Mouse (Mus musculus) neural tube, embryonic 13.5 days (tissue): ENCODE results near the gene Olfr524. TPM values are rescaled to one million over a fixed set of nuclear protein-coding genes. Genes with fewer than 3 reads are reported as not detected.

Experiments used
- ATAC-seq: fragments of 200-750 bp; cut with Nextera tagmentation; 2 replicates; pipeline ENCODE4 v1.8.0; 2017; ENCODE audit warnings: low read depth, mild to moderate bottlenecking, moderate TSS enrichment, moderate library complexity
- H3K27ac ChIP-seq: fragments of 300-500 bp; sonication (generic); replicated peaks from 2 replicates; pipeline ENCODE4 v1.5.1; 2015; ENCODE audit warnings: moderate library complexity, mild to moderate bottlenecking, inconsistent platforms
- H3K27me3 ChIP-seq: fragments of 300-500 bp; sonication (generic); 2 replicates; pipeline ENCODE4 v1.6.1; 2015; ENCODE audit warnings: mild to moderate bottlenecking, inconsistent platforms
- H3K36me3 ChIP-seq: fragments of 300-500 bp; sonication (generic); 2 replicates; pipeline ENCODE4 v1.6.1; 2015; ENCODE audit warnings: mild to moderate bottlenecking, inconsistent platforms
- H3K4me1 ChIP-seq: fragments of 300-500 bp; sonication (generic); replicated peaks from 2 replicates; pipeline ENCODE4 v1.6.1; 2015; ENCODE audit warnings: inconsistent platforms
- H3K4me2 ChIP-seq: fragments of 300-500 bp; sonication (generic); 2 replicates; pipeline ENCODE4 v1.6.1; 2015; ENCODE audit warnings: inconsistent platforms, mild to moderate bottlenecking, moderate library complexity
- H3K4me3 ChIP-seq: fragments of 300-500 bp; sonication (generic); 2 replicates; pipeline ENCODE4 v1.5.1; 2015; ENCODE audit warnings: mild to moderate bottlenecking, inconsistent platforms
- H3K9ac ChIP-seq: fragments of 300-500 bp; sonication (generic); 2 replicates; pipeline ENCODE4 v1.6.1; 2015; ENCODE audit warnings: moderate library complexity, mild to moderate bottlenecking, inconsistent platforms
- H3K9me3 ChIP-seq: fragments of 300-500 bp; sonication (generic); 2 replicates; pipeline ENCODE4 v1.6.1; 2016; ENCODE audit warnings: inconsistent platforms
- WGBS: fragments of 180-500 bp; shearing (Covaris S2); methylation state at CpG from one replicate; pipeline ENCODE4 v1.1.7; 2015; 5-methylcytosine and 5-hydroxymethylcytosine counted together
- polyA plus RNA-seq: library from polyadenylated mRNA; unstranded; fragments of >200 nt; fragmentation: Nextera tagmentation; extraction: Ambion mirVana; gene quantifications from 2 replicates; pipeline ENCODE4 v1.2.1, GENCODE M21; 2015

Olfr524 gene
- polyA plus RNA-seq, 1 experiment from 2014 or later: not detected

GRCm38 (mm10) chr7:140206904-140207303 lies 1.1 kb upstream of the Olfr524 start:
- no peak overlapping the region for H3K9ac ChIP-seq
- no peak overlapping the region for H3K27ac ChIP-seq
- H3K4me1 ChIP-seq: no peaks in the 10 kb centered on the region
- H3K36me3 ChIP-seq: no peaks in the 10 kb centered on the region
- no peak overlapping the region for H3K4me3 ChIP-seq
- no peak overlapping the region for H3K4me2 ChIP-seq
- ATAC-seq: no peak
- H3K9me3 ChIP-seq: no peaks in the 10 kb centered on the region
- WGBS: 92% methylated on average over 3 of the region's 3 CpGs
- H3K27me3 ChIP-seq: no peaks in the 10 kb centered on the region

GRCm38 (mm10) chr7:140201090-140201489 lies 4.7 kb downstream of the Olfr524 start:
- no peak overlapping the region for H3K4me2 ChIP-seq
- H3K27ac ChIP-seq: no peak overlapping the region
- no peaks in the 10 kb centered on the region for H3K4me1 ChIP-seq
- no peaks in the 10 kb centered on the region for H3K36me3 ChIP-seq
- WGBS: 90% methylated on average over 4 of the region's 4 CpGs
- ATAC-seq: no peak
- H3K9ac ChIP-seq: no peak overlapping the region
- no peaks in the 10 kb centered on the region for H3K27me3 ChIP-seq
- H3K9me3 ChIP-seq: no peaks in the 10 kb centered on the region
- H3K4me3 ChIP-seq: no peak overlapping the region

- Histone ChIP-seq H3K4me1 (no peaks in the 10 kb centered on the region), H3K27ac (no peak overlapping the region), H3K4me2 (no peak overlapping the region), H3K36me3 (no peaks in the 10 kb centered on the region), H3K9ac (no peak overlapping the region), H3K9me3 (no peaks in the 10 kb centered on the region), H3K27me3 (no peaks in the 10 kb centered on the region), H3K4me3 (no peak overlapping the region)
- no peak for ATAC-seq
- WGBS: 82% methylated on average over 8 of the region's 8 CpGs
Measured at GRCm38 (mm10) chr7:140196002-140196401, 9.8 kb downstream of the Olfr524 start.

- H3K27me3 ChIP-seq: no peaks in the 10 kb centered on the region
- H3K36me3 ChIP-seq: no peaks in the 10 kb centered on the region
- no peaks in the 10 kb centered on the region for H3K4me1 ChIP-seq
- H3K9me3 ChIP-seq: no peaks in the 10 kb centered on the region
- H3K4me3 ChIP-seq: no peak overlapping the region
- WGBS: 95% methylated on average over 4 of the region's 4 CpGs
- H3K4me2 ChIP-seq: no peak overlapping the region
- H3K9ac ChIP-seq: no peak overlapping the region
- ATAC-seq: no peak
- H3K27ac ChIP-seq: no peak overlapping the region
Measured at GRCm38 (mm10) chr7:140194031-140194430, 11.7 kb downstream of the Olfr524 start.

GRCm38 (mm10) chr7:140192851-140193250 lies 12.9 kb downstream of the Olfr524 start:
- H3K9me3 ChIP-seq: no peaks in the 10 kb centered on the region
- 79% methylated on average over 2 of the region's 2 CpGs for WGBS
- no peak overlapping the region for H3K4me2 ChIP-seq
- H3K4me1 ChIP-seq: no peaks in the 10 kb centered on the region
- no peak overlapping the region for H3K4me3 ChIP-seq
- H3K9ac ChIP-seq: no peak overlapping the region
- H3K27me3 ChIP-seq: no peaks in the 10 kb centered on the region
- ATAC-seq: no peak
- no peak overlapping the region for H3K27ac ChIP-seq
- H3K36me3 ChIP-seq: no peaks in the 10 kb centered on the region

- no peak overlapping the region for H3K9ac ChIP-seq
- no peaks in the 10 kb centered on the region for H3K4me1 ChIP-seq
- H3K36me3 ChIP-seq: no peaks in the 10 kb centered on the region
- no peak for ATAC-seq
- no peak overlapping the region for H3K4me2 ChIP-seq
- H3K4me3 ChIP-seq: no peak overlapping the region
- 65% methylated on average over 2 of the region's 2 CpGs for WGBS
- no peak overlapping the region for H3K27ac ChIP-seq
- H3K9me3 ChIP-seq: no peaks in the 10 kb centered on the region
- no peaks in the 10 kb centered on the region for H3K27me3 ChIP-seq
Measured at GRCm38 (mm10) chr7:140192445-140192844, 13.3 kb downstream of the Olfr524 start.

GRCm38 (mm10) chr7:140190435-140190834 lies 15.3 kb downstream of the Olfr524 start:
- Histone ChIP-seq H3K4me1 (no peaks in the 10 kb centered on the region), H3K9me3 (no peaks in the 10 kb centered on the region), H3K27me3 (no peaks in the 10 kb centered on the region), H3K9ac (no peak overlapping the region), H3K4me3 (no peak overlapping the region), H3K4me2 (no peak overlapping the region), H3K36me3 (no peaks in the 10 kb centered on the region), H3K27ac (no peak overlapping the region)
- 83% methylated on average over 1 of the region's 1 CpGs for WGBS
- ATAC-seq: no peak

GRCm38 (mm10) chr7:140188391-140189328 lies 17.1 kb downstream of the Olfr524 start:
- Histone ChIP-seq H3K4me2 (no peak overlapping the region), H3K27ac (no peak overlapping the region), H3K36me3 (no peaks in the 10 kb centered on the region), H3K9ac (no peak overlapping the region), H3K27me3 (no peaks in the 10 kb centered on the region), H3K9me3 (no peaks in the 10 kb centered on the region), H3K4me3 (no peak overlapping the region), H3K4me1 (no peaks in the 10 kb centered on the region)
- 59% methylated on average over 4 of the region's 4 CpGs for WGBS
- no peak for ATAC-seq

- 82% methylated on average over 7 of the region's 7 CpGs for WGBS
- no peak overlapping the region for H3K27ac ChIP-seq
- H3K9ac ChIP-seq: no peak overlapping the region
- H3K9me3 ChIP-seq: no peaks in the 10 kb centered on the region
- no peaks in the 10 kb centered on the region for H3K4me1 ChIP-seq
- no peak overlapping the region for H3K4me3 ChIP-seq
- no peak overlapping the region for H3K4me2 ChIP-seq
- H3K36me3 ChIP-seq: no peaks in the 10 kb centered on the region
- ATAC-seq: no peak
- H3K27me3 ChIP-seq: no peaks in the 10 kb centered on the region
Measured at GRCm38 (mm10) chr7:140187721-140188390, 17.9 kb downstream of the Olfr524 start.

GRCm38 (mm10) chr7:140186646-140187620 lies 18.8 kb downstream of the Olfr524 start:
- no peak for ATAC-seq
- Histone ChIP-seq H3K9me3 (no peaks in the 10 kb centered on the region), H3K4me1 (no peaks in the 10 kb centered on the region), H3K9ac (no peak overlapping the region), H3K36me3 (no peaks in the 10 kb centered on the region), H3K4me3 (no peak overlapping the region), H3K27ac (no peak overlapping the region), H3K27me3 (no peaks in the 10 kb centered on the region), H3K4me2 (no peak overlapping the region)
- WGBS: 67% methylated on average over 18 of the region's 18 CpGs

- no peak overlapping the region for H3K27ac ChIP-seq
- WGBS: 88% methylated on average over 4 of the region's 4 CpGs
- H3K9me3 ChIP-seq: no peaks in the 10 kb centered on the region
- no peaks in the 10 kb centered on the region for H3K36me3 ChIP-seq
- no peak overlapping the region for H3K4me3 ChIP-seq
- no peaks in the 10 kb centered on the region for H3K27me3 ChIP-seq
- H3K9ac ChIP-seq: no peak overlapping the region
- H3K4me2 ChIP-seq: no peak overlapping the region
- no peaks in the 10 kb centered on the region for H3K4me1 ChIP-seq
- no peak for ATAC-seq
Measured at GRCm38 (mm10) chr7:140184206-140184605, 21.6 kb downstream of the Olfr524 start.

- no peak for ATAC-seq
- H3K36me3 ChIP-seq: no peaks in the 10 kb centered on the region
- no peak overlapping the region for H3K4me3 ChIP-seq
- WGBS: 91% methylated on average over 2 of the region's 2 CpGs
- H3K4me1 ChIP-seq: no peaks in the 10 kb centered on the region
- H3K9ac ChIP-seq: no peak overlapping the region
- H3K9me3 ChIP-seq: no peaks in the 10 kb centered on the region
- no peaks in the 10 kb centered on the region for H3K27me3 ChIP-seq
- no peak overlapping the region for H3K27ac ChIP-seq
- no peak overlapping the region for H3K4me2 ChIP-seq
Measured at GRCm38 (mm10) chr7:140180692-140181091, 25.1 kb downstream of the Olfr524 start.
